Mouse (Mus musculus): ENCODE results near the gene Pou2f2. TPM values are rescaled to one million over a fixed set of nuclear protein-coding genes. Genes with fewer than 3 reads are reported as not detected.

Gene Pou2f2
- polyA plus RNA-seq, 1 experiment from 2014 or later, result 2.9 TPM

GRCm38 (mm10) chr7:25071979-25072715, 107.4 kb downstream of the Pou2f2 start, which contains the start of the genes Grik5 and Zfp574:
TSS of gene Grik5 (minus strand) at chr7:25072346.
TSS of gene Zfp574 (plus strand) at chr7:25072567.
- DNase-seq, result no peak
- no peaks in the 10 kb centered on the region for H3K27me3 ChIP-seq (ENCODE audit: insufficient read depth, low read length)
- no peaks in the 10 kb centered on the region for H3K36me3 ChIP-seq (replicated peaks; ENCODE audit: insufficient read depth, low read length)
- H3K9ac ChIP-seq (replicated peaks), result peak within 1 kb of the TSS; percentile 65
- 4% methylated on average over 21 of the region's 28 CpGs for WGBS (ENCODE audit: insufficient replicate concordance)
- TF ChIP-seq EP300 (IDR thresholded peaks at IDR 0.05; ENCODE audit: low read depth) (no peak), CTCF (IDR thresholded peaks at IDR 0.05; ENCODE audit: low read depth) (no peak)
- peak within 1 kb of the TSS; percentile 47 for H3K4me3 ChIP-seq (ENCODE audit: low read depth, low read length)
- no peaks in the 10 kb centered on the region for H3K9me3 ChIP-seq (ENCODE audit: low read length)
- peak within 1 kb of the TSS; percentile 78 for H3K4me2 ChIP-seq (ENCODE audit: low read depth, low read length)
- peaks cover 36% of the 10 kb centered on the region for H3K4me1 ChIP-seq (ENCODE audit: insufficient read depth)
- H3K27ac ChIP-seq (ENCODE audit: low read depth), result no peak within 1 kb of the TSS
- ATAC-seq, result no peak

GRCm38 (mm10) chr7:25068724-25069123, 110.8 kb downstream of the Pou2f2 start:
- H3K36me3 ChIP-seq (replicated peaks; ENCODE audit: insufficient read depth, low read length), result no peaks in the 10 kb centered on the region
- DNase-seq (no peak), ATAC-seq (no peak)
- H3K9me3 ChIP-seq (ENCODE audit: low read length), result no peaks in the 10 kb centered on the region
- no peak for TF ChIP-seq EP300 (IDR thresholded peaks at IDR 0.05; ENCODE audit: low read depth)
- TF ChIP-seq CTCF (IDR thresholded peaks at IDR 0.05; ENCODE audit: low read depth), result no peak
- 62% methylated on average over 2 of the region's 2 CpGs for WGBS (ENCODE audit: insufficient replicate concordance)
- no peak overlapping the region for H3K27ac ChIP-seq (ENCODE audit: low read depth)
- H3K4me3 ChIP-seq (ENCODE audit: low read depth, low read length), result no peak overlapping the region
- no peaks in the 10 kb centered on the region for H3K27me3 ChIP-seq (ENCODE audit: insufficient read depth, low read length)
- peaks cover 21% of the 10 kb centered on the region for H3K4me1 ChIP-seq (ENCODE audit: insufficient read depth)
- no peak overlapping the region for H3K9ac ChIP-seq (replicated peaks)
- H3K4me2 ChIP-seq (ENCODE audit: low read depth, low read length), result no peak overlapping the region

GRCm38 (mm10) chr7:25067909-25068656, 111.4 kb downstream of the Pou2f2 start:
- Histone ChIP-seq H3K36me3 (replicated peaks; ENCODE audit: insufficient read depth, low read length) (no peaks in the 10 kb centered on the region), H3K4me1 (ENCODE audit: insufficient read depth) (peaks cover 15% of the 10 kb centered on the region), H3K9me3 (ENCODE audit: low read length) (no peaks in the 10 kb centered on the region), H3K4me3 (ENCODE audit: low read depth, low read length) (no peak overlapping the region), H3K27ac (ENCODE audit: low read depth) (no peak overlapping the region), H3K9ac (replicated peaks) (no peak overlapping the region), H3K4me2 (ENCODE audit: low read depth, low read length) (no peak overlapping the region), H3K27me3 (ENCODE audit: insufficient read depth, low read length) (no peaks in the 10 kb centered on the region)
- DNase-seq (no peak), ATAC-seq (no peak)
- 80% methylated on average over 22 of the region's 22 CpGs for WGBS (ENCODE audit: insufficient replicate concordance)
- TF ChIP-seq EP300 (IDR thresholded peaks at IDR 0.05; ENCODE audit: low read depth), result no peak
- TF ChIP-seq CTCF (IDR thresholded peaks at IDR 0.05; ENCODE audit: low read depth), result no peak

GRCm38 (mm10) chr7:25067338-25067737, 112.2 kb downstream of the Pou2f2 start:
- Histone ChIP-seq H3K9me3 (ENCODE audit: low read length) (no peaks in the 10 kb centered on the region), H3K27ac (ENCODE audit: low read depth) (no peak overlapping the region), H3K27me3 (ENCODE audit: insufficient read depth, low read length) (no peaks in the 10 kb centered on the region), H3K4me1 (ENCODE audit: insufficient read depth) (peaks cover 7% of the 10 kb centered on the region), H3K4me2 (ENCODE audit: low read depth, low read length) (no peak overlapping the region), H3K36me3 (replicated peaks; ENCODE audit: insufficient read depth, low read length) (0 out of 2 replicates have a peak, but pooled peaks cover 3% of the 10 kb centered on the region), H3K9ac (replicated peaks) (no peak overlapping the region), H3K4me3 (ENCODE audit: low read depth, low read length) (no peak overlapping the region)
- ATAC-seq (no peak), DNase-seq (no peak)
- 85% methylated on average over 7 of the region's 7 CpGs for WGBS (ENCODE audit: insufficient replicate concordance)
- TF ChIP-seq EP300 (IDR thresholded peaks at IDR 0.05; ENCODE audit: low read depth) (no peak), CTCF (IDR thresholded peaks at IDR 0.05; ENCODE audit: low read depth) (no peak)

GRCm38 (mm10) chr7:25063900-25064299, 115.6 kb downstream of the Pou2f2 start:
- 0 out of 2 replicates have a peak, but pooled peaks cover 6% of the 10 kb centered on the region for H3K36me3 ChIP-seq (replicated peaks; ENCODE audit: insufficient read depth, low read length)
- TF ChIP-seq EP300 (IDR thresholded peaks at IDR 0.05; ENCODE audit: low read depth) (no peak), CTCF (IDR thresholded peaks at IDR 0.05; ENCODE audit: low read depth) (no peak)

GRCm38 (mm10) chr7:25063346-25063745, 116.2 kb downstream of the Pou2f2 start:
- Histone ChIP-seq H3K27ac (ENCODE audit: low read depth) (no peak overlapping the region), H3K9ac (replicated peaks) (no peak overlapping the region), H3K9me3 (ENCODE audit: low read length) (no peaks in the 10 kb centered on the region), H3K36me3 (replicated peaks; ENCODE audit: insufficient read depth, low read length) (0 out of 2 replicates have a peak, but pooled peaks cover 6% of the 10 kb centered on the region), H3K4me2 (ENCODE audit: low read depth, low read length) (no peak overlapping the region), H3K4me1 (ENCODE audit: insufficient read depth) (no peaks in the 10 kb centered on the region; the same call in 1 of the 2 replicates), H3K27me3 (ENCODE audit: insufficient read depth, low read length) (no peaks in the 10 kb centered on the region), H3K4me3 (ENCODE audit: low read depth, low read length) (no peak overlapping the region)
- DNase-seq, result no peak
- 74% methylated on average over 6 of the region's 6 CpGs for WGBS (ENCODE audit: insufficient replicate concordance)
- TF ChIP-seq EP300 (IDR thresholded peaks at IDR 0.05; ENCODE audit: low read depth), result no peak
- no peak for TF ChIP-seq CTCF (IDR thresholded peaks at IDR 0.05; ENCODE audit: low read depth)
- no peak for ATAC-seq

More at GRCm38 (mm10) chr7:25063900-25064299, 115.6 kb downstream of the Pou2f2 start:
- Histone ChIP-seq H3K4me3 (ENCODE audit: low read depth, low read length) (no peak overlapping the region), H3K4me2 (ENCODE audit: low read depth, low read length) (no peak overlapping the region), H3K27me3 (ENCODE audit: insufficient read depth, low read length) (no peaks in the 10 kb centered on the region), H3K27ac (ENCODE audit: low read depth) (no peak overlapping the region), H3K4me1 (ENCODE audit: insufficient read depth) (no peaks in the 10 kb centered on the region; the same call in 1 of the 2 replicates), H3K9me3 (ENCODE audit: low read length) (no peaks in the 10 kb centered on the region), H3K9ac (replicated peaks) (no peak overlapping the region)
- ATAC-seq, result no peak
- 58% methylated on average over 8 of the region's 8 CpGs for WGBS (ENCODE audit: insufficient replicate concordance)
- DNase-seq, result no peak
